Mouse (Mus musculus) heart, adult 11 months (tissue): ENCODE results near the gene Smarcd1.

ENCODE experiments used
- DNase-seq: peaks from one replicate; pipeline ENCODE4 v3.0.0; 2022

The Smarcd1 gene

DNA sequence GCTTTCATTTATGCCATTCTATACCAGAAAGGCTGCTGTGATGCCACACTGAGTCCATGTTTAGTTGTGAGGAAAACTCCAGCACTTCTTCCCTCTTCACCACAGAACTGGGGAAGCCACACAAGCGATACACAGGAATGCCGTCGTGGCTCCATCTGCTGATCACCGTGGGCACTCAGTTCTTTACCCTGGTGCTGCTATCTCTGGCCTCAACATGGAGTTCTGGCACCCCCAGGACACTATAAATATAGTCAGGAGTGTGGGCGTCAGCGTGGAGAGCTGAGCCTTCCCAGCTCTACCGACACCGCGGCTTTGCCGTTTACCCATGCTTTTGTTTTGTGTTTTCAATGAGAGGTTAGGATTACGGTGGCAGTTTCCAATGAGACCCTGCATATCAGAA, 34.7 kb downstream of the Smarcd1 start:
- no peak for DNase-seq

DNA sequence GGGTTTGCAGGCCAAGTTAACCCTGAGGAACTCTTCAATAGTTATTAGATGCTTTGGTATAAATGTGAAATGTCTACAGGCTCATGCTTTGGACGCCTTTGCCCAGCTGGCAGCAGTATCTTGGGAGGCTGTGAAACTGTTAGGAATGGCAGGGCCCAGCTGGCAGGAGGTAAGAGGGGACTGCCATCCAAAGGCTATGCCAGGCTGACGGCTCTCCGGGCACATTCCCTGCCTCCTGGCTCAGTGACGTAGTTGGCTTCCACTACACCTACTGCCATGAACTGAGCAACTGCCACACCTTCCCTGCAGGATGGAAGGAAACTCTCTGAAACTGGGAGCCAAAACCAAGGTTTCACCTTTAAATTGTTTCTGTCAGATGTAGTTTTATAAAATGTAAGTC, 38.3 kb downstream of the Smarcd1 start:
- DNase-seq: peak; percentile 93

DNA sequence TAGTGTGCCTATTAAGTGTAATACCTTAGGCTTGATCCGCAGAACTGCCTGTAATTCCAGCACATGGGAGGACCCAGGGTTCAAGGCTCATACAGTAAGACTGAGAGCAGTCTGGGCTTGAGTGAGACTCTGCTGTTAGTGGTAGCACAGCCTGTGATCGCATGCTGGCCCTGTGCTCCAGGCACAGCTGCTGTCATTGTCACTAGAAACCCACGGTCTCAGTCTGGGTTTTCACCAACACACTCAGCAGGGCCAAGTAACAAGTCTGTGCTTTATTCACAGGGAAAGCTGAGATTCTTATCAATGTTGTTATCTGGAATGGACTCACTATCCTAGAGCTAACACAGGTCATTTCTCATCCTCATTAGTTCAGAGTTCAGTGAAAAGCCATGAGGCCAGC, 52.3 kb downstream of the Smarcd1 start:
- no peak for DNase-seq
